Mouse (Mus musculus) testis, postnatal 14 days (tissue): ENCODE results near the gene Ap4b1.
"Not testable (repeated sequence)": the region's sequence is repeated elsewhere in the genome, so short reads cannot be mapped to it uniquely, and the experiment has no call there.

Source experiments
- DNase-seq: peaks from one replicate; pipeline ENCODE4 v3.0.0; 2021; ENCODE audit warnings: low spot score

The Ap4b1 gene

GRCm38 (mm10) chr3:103808891-103809798, at the start of gene Ap4b1, which contains the start of the genes Dclre1b and Gm43064:
Ap4b1 (plus strand) TSS chr3:103809520.
Dclre1b (minus strand) TSS chr3:103809444.
Gm43064 (plus strand) TSS chr3:103809573.
- peak; percentile 91 for DNase-seq

GRCm38 (mm10) chr3:103766789-103767188, 42.5 kb upstream of the Ap4b1 start:
- no peak for DNase-seq

- DNase-seq, result no peak
Observed at GRCm38 (mm10) chr3:103771531-103772130, 37.7 kb upstream of the Ap4b1 start.

GRCm38 (mm10) chr3:103772846-103773245, 36.5 kb upstream of the Ap4b1 start:
- no peak for DNase-seq

GRCm38 (mm10) chr3:103773508-103773907, 35.8 kb upstream of the Ap4b1 start:
- DNase-seq, result no peak

GRCm38 (mm10) chr3:103774009-103774408, 35.3 kb upstream of the Ap4b1 start:
- no peak for DNase-seq

GRCm38 (mm10) chr3:103777940-103778339, 31.4 kb upstream of the Ap4b1 start:
- DNase-seq, result no peak

GRCm38 (mm10) chr3:103778660-103779059, 30.7 kb upstream of the Ap4b1 start:
- no peak for DNase-seq

GRCm38 (mm10) chr3:103779183-103779582, 30.1 kb upstream of the Ap4b1 start:
- no peak for DNase-seq

- no peak for DNase-seq
Observed at GRCm38 (mm10) chr3:103780271-103780670, 29.0 kb upstream of the Ap4b1 start.

- no peak for DNase-seq
Observed at GRCm38 (mm10) chr3:103780777-103781176, 28.5 kb upstream of the Ap4b1 start.

- no peak for DNase-seq
Observed at GRCm38 (mm10) chr3:103782844-103783609, 26.3 kb upstream of the Ap4b1 start.

GRCm38 (mm10) chr3:103787225-103787624, 22.1 kb upstream of the Ap4b1 start:
- DNase-seq, result no peak

- DNase-seq, result no peak
Observed at GRCm38 (mm10) chr3:103789096-103789495, 20.2 kb upstream of the Ap4b1 start.

GRCm38 (mm10) chr3:103789891-103790345, 19.4 kb upstream of the Ap4b1 start:
- DNase-seq, result no peak

- DNase-seq, result peak; percentile 67
Observed at GRCm38 (mm10) chr3:103790346-103791145, 18.8 kb upstream of the Ap4b1 start.

GRCm38 (mm10) chr3:103791230-103792110, 17.9 kb upstream of the Ap4b1 start, which contains the start of gene Hipk1:
Hipk1 (minus strand) TSS chr3:103791563.
- peak; percentile 92 for DNase-seq

GRCm38 (mm10) chr3:103792111-103792406, 17.3 kb upstream of the Ap4b1 start:
- not testable (repeated sequence) for DNase-seq

- no peak for DNase-seq
Observed at GRCm38 (mm10) chr3:103792566-103792965, 16.8 kb upstream of the Ap4b1 start.

- DNase-seq, result no peak
Observed at GRCm38 (mm10) chr3:103796389-103796788, 12.9 kb upstream of the Ap4b1 start.

- no peak for DNase-seq
Observed at GRCm38 (mm10) chr3:103799507-103799906, 9.8 kb upstream of the Ap4b1 start.
